Mouse (Mus musculus): Measurements from ENCODE around the gene Zfp114.

DNA sequence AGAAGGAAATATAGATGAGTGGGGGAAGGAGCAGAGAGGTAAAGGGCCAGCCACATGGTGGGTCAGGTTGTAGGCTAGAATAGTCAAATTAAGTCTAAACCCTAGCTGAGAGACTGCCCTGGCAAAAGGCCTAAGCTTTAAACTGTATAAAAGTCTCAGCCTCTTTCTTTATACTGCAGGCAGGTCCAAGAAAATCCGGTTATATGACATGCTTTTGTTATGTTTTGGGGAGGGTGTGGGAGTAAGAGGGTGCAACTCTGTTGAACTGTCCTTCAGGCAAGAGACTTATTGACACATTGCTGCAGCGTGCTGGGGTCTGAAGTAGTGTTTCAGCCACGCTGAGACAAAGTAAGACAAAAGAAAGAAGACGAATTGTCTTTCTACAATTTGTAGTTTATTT, 2.7 kb upstream of the Zfp114 start:
- TF ChIP-seq POLR2A (IDR thresholded peaks at IDR 0.05; ENCODE audit: low read depth, low read length) (no peak), CTCF (IDR thresholded peaks at IDR 0.05; ENCODE audit: borderline replicate concordance, insufficient read depth, low read length) (no peak)

Data from embryonic fibroblast, embryonic 13.5 days (primary cell).